Mouse (Mus musculus): ENCODE measurements around the gene Foxl1. TPM values are rescaled to one million over a fixed set of nuclear protein-coding genes. Genes with fewer than 3 reads are reported as not detected.

Foxl1 gene
- total RNA-seq, 2 experiments from 2014 or later, result 1.2 to 1.8 TPM

- no peak for DNase-seq (ENCODE audit: low spot score in 2 of 2)
Observed at GRCm38 (mm10) chr8:121162906-121163695, 35.4 kb downstream of the Foxl1 start.

- DNase-seq (ENCODE audit: low spot score in 2 of 2), result peak in 1 of 2 experiments; percentile 38
Observed at GRCm38 (mm10) chr8:121164017-121164469, 36.3 kb downstream of the Foxl1 start.

- no peak for DNase-seq (ENCODE audit: low spot score in 2 of 2)
Observed at GRCm38 (mm10) chr8:121168033-121168432, 40.3 kb downstream of the Foxl1 start.

GRCm38 (mm10) chr8:121170116-121170515, 42.4 kb downstream of the Foxl1 start:
- no peak for DNase-seq (ENCODE audit: low spot score in 2 of 2)

- no peak for DNase-seq (ENCODE audit: low spot score in 2 of 2)
Observed at GRCm38 (mm10) chr8:121170626-121171552, 43.1 kb downstream of the Foxl1 start.

GRCm38 (mm10) chr8:121172567-121172966, 44.8 kb downstream of the Foxl1 start:
- DNase-seq (ENCODE audit: low spot score in 2 of 2), result no peak

- no peak for DNase-seq (ENCODE audit: low spot score in 2 of 2)
Observed at GRCm38 (mm10) chr8:121174178-121174577, 46.4 kb downstream of the Foxl1 start.

GRCm38 (mm10) chr8:121174721-121175539, 47.2 kb downstream of the Foxl1 start:
- no peak for DNase-seq (ENCODE audit: low spot score in 2 of 2)

GRCm38 (mm10) chr8:121175540-121176090, 47.9 kb downstream of the Foxl1 start:
- DNase-seq (ENCODE audit: low spot score in 2 of 2), result no peak

- no peak for DNase-seq (ENCODE audit: low spot score in 2 of 2)
Observed at GRCm38 (mm10) chr8:121176291-121176690, 48.6 kb downstream of the Foxl1 start.

Small RNAs within 50 kb of the gene (microRNA-seq; reads per million reads assigned to microRNA genes)
- gene Gm27530, result not detected

Other genes with a start within 250 kb of the Foxl1 start
- gene Foxf1, start 43.6 kb upstream of the Foxl1 start, total RNA-seq (2021), result 1 to 10 TPM; 1.1 TPM
- gene Mthfsd, start 19.5 kb upstream of the Foxl1 start, total RNA-seq (2021), result 10 to 100 TPM; 39.2 to 42.7 TPM
- 10 to 100 TPM in 1 of 2 experiments, 1 to 10 TPM in 1; 9.8 to 15.2 TPM for gene Foxc2, start 11.8 kb upstream of the Foxl1 start, total RNA-seq (2021)